Mouse (Mus musculus) midbrain, postnatal 0 days (tissue): ENCODE measurements around the gene Xbp1. TPM values are rescaled to one million over a fixed set of nuclear protein-coding genes. Genes with fewer than 3 reads are reported as not detected.
"Not testable (repeated sequence)": the region's sequence is repeated elsewhere in the genome, so short reads cannot be mapped to it uniquely, and the experiment has no call there.

Source experiments
- ATAC-seq: fragments of 200-750 bp; cut with Nextera tagmentation; 2 replicates; pipeline ENCODE4 v1.8.0; 2017; ENCODE audit warnings: moderate number of reproducible peaks, mild to moderate bottlenecking, moderate TSS enrichment, moderate library complexity; ENCODE audit not compliant: low FRiP score
- DNase-seq: peaks from one replicate; pipeline ENCODE4 v3.0.0-alpha.2; 2015; ENCODE audit warnings: low spot score
- H3K27ac ChIP-seq: fragments of 300-500 bp; sonication (generic); 2 replicates; pipeline ENCODE4 v1.5.1; 2014; ENCODE audit warnings: low read depth, mild to moderate bottlenecking, low read length, mixed read lengths
- H3K27me3 ChIP-seq: fragments of 300-500 bp; sonication (generic); 2 replicates; pipeline ENCODE4 v1.6.1; 2014; ENCODE audit warnings: low read length, control low read depth, mixed read lengths; ENCODE audit not compliant: insufficient read depth
- H3K36me3 ChIP-seq: fragments of 300-500 bp; sonication (generic); 2 replicates; pipeline ENCODE4 v1.6.1; 2014; ENCODE audit warnings: low read length, control low read depth, mixed read lengths; ENCODE audit not compliant: insufficient read depth
- H3K4me1 ChIP-seq: fragments of 300-500 bp; sonication (generic); 2 replicates; pipeline ENCODE4 v1.6.1; 2014; ENCODE audit warnings: mild to moderate bottlenecking, control low read depth, antibody characterized with exemption, low read length, mixed read lengths; ENCODE audit not compliant: insufficient read depth
- H3K4me2 ChIP-seq: fragments of 300-500 bp; sonication (generic); 2 replicates; pipeline ENCODE4 v1.6.1; 2014; ENCODE audit warnings: low read depth, mild to moderate bottlenecking, low read length, mixed read lengths; ENCODE audit not compliant: poor library complexity, severe bottlenecking
- H3K4me3 ChIP-seq: fragments of 300-500 bp; sonication (generic); 2 replicates; pipeline ENCODE4 v1.5.1; 2014; ENCODE audit warnings: low read depth, mild to moderate bottlenecking, low read length, moderate library complexity
- H3K9ac ChIP-seq: fragments of 300-500 bp; sonication (generic); replicated peaks from 2 replicates; pipeline ENCODE4 v1.6.1; 2014; ENCODE audit warnings: mild to moderate bottlenecking, low read length, moderate library complexity, mixed read lengths; ENCODE audit not compliant: poor library complexity, severe bottlenecking
- H3K9me3 ChIP-seq: fragments of 300-500 bp; sonication (generic); 2 replicates; pipeline ENCODE4 v1.6.1; 2016; ENCODE audit warnings: low read length, control low read depth
- CTCF ChIP-seq: IDR thresholded peaks from 2 replicates; pipeline ENCODE4 v1.5.1; 2016; ENCODE audit warnings: antibody characterized with exemption, mild to moderate bottlenecking
- WGBS: fragments of 180-500 bp; shearing (Covaris S2); extraction: QIAGEN DNeasy Blood & Tissue Kit; methylation state at CpG from one replicate; pipeline ENCODE4 v1.1.7; 2014; 5-methylcytosine and 5-hydroxymethylcytosine counted together
- polyA plus RNA-seq: library from polyadenylated mRNA; unstranded; fragments of >200 nt; fragmentation: Nextera tagmentation; extraction: Ambion mirVana; gene quantifications from 2 replicates; pipeline ENCODE4 v1.2.1, GENCODE M21; 2015
- total RNA-seq: library from RNA; depleted of rRNA; stranded (reverse); fragments of >200 nt; gene quantifications from 2 replicates; pipeline ENCODE4 v1.2.3, GENCODE M21; 2014

The Xbp1 gene
- total and polyA plus RNA-seq, 2 experiments from 2014 or later = 97.4 to 120 TPM

DNA sequence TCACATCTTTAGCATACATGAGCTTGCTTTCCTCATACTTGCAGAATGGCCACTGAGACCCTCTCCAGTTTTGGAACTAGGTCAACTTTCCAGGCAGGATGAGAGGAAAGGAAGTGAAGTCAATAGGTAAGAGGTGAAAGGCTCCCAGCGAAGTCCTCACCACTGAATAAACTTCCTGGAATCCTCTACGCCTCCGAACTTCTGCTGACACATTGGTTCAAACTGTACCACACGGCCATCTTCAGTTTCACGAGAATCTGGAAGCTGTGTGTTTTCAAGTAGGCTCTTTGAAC, 10.4 kb upstream of the Xbp1 start:
- no peak overlapping the region for H3K27ac ChIP-seq
- H3K9me3 ChIP-seq = no peaks in the 10 kb centered on the region
- no peaks in the 10 kb centered on the region for H3K4me1 ChIP-seq
- DNase-seq = no peak
- H3K4me3 ChIP-seq = no peak overlapping the region
- 85% methylated on average over 5 of the region's 5 CpGs for WGBS
- no peak overlapping the region for H3K4me2 ChIP-seq
- ATAC-seq = no peak
- no peaks in the 10 kb centered on the region for H3K27me3 ChIP-seq
- no peak overlapping the region for H3K9ac ChIP-seq
- TF ChIP-seq CTCF = no peak
- no peaks in the 10 kb centered on the region for H3K36me3 ChIP-seq

DNA sequence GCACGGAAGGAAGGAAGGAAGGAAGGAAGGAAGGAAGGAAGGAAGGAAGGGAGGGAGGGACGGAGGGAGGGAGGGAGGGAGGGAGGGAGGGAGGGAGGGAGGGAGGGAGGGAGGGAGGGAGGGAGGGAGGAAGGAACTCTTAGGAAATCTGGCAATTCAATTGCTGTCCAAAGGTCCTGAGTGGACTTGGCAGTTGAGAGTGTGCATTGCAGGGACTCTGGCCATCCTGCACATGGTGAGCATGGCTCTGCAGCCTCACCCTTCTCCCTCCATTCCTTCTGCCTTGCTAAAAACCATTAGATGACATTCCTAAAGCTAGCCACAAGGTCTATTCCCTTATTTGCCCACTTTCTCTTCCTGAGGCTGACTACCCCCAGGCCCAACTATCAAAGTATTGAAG, 9.8 kb upstream of the Xbp1 start:
- not testable (repeated sequence) for H3K4me3 ChIP-seq, H3K4me2 ChIP-seq, H3K27ac ChIP-seq, H3K36me3 ChIP-seq, H3K27me3 ChIP-seq, H3K9ac ChIP-seq, ATAC-seq, DNase-seq, H3K4me1 ChIP-seq, H3K9me3 ChIP-seq
- no CpG with 5 or more reads among the region's 2 CpGs for WGBS

DNA sequence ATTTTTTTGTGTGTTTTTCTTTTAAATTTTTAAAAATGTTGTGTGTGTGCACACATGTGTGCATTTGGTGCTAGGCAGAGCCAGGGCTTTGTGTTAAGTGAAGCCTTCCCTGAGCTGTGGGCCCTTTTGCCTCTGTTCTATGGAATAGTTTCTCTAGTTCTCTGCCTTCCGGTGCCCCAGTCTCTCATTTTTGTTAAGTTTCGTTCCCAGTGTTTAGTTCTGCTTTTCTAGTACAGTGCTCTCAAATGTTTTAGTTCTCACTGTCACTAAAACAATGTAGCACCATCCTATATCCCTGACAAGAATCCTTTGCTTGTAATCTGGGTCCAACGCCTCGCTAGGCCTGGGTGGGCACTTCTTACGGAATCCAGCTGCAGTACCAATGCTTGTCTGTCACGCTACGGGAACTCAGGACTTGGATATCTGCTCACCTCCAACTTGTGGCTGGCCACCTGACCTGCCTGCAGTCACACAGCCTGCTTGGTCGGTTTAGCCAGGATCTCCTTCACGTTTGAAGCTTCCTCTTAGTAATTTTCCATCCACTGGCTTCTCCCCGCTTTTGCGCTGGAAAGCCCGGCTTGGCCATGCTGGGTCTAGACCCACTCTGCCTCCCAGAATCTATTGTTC, 8.2 kb upstream of the Xbp1 start:
- Histone ChIP-seq H3K9me3 (no peaks in the 10 kb centered on the region), H3K4me3 (no peak overlapping the region), H3K27me3 (no peaks in the 10 kb centered on the region), H3K4me2 (no peak overlapping the region), H3K27ac (no peak overlapping the region), H3K36me3 (no peaks in the 10 kb centered on the region), H3K4me1 (no peaks in the 10 kb centered on the region), H3K9ac (no peak overlapping the region)
- ATAC-seq = no peak
- no peak for DNase-seq
- no peak for TF ChIP-seq CTCF
- 82% methylated on average over 12 of the region's 12 CpGs for WGBS

DNA sequence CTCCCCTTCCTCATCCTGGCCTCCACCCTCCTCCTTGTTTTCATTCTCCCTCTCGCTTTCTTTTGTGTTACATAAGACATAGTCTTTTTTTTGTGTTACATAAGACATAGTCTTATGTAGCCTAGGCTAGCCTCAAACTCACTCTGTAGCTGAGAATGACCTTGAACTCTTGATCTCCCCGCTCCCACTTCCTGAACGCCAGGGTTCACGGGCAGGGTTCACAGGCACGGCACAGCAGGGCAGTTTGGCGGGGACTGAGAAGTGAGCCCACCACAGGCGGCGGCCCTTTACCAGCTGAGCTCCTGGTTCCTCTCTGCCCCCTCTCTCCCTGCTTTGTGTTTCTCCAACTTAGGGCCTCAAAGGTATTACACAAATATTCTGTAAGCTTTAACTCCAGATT, 7.5 kb upstream of the Xbp1 start:
- no peak for TF ChIP-seq CTCF
- Histone ChIP-seq H3K4me1 (no peaks in the 10 kb centered on the region), H3K9me3 (no peaks in the 10 kb centered on the region), H3K4me2 (no peak overlapping the region), H3K27ac (no peak overlapping the region), H3K9ac (no peak overlapping the region), H3K36me3 (no peaks in the 10 kb centered on the region), H3K4me3 (no peak overlapping the region), H3K27me3 (no peaks in the 10 kb centered on the region)
- WGBS = 91% methylated on average over 8 of the region's 8 CpGs
- ATAC-seq (no peak), DNase-seq (no peak)

DNA sequence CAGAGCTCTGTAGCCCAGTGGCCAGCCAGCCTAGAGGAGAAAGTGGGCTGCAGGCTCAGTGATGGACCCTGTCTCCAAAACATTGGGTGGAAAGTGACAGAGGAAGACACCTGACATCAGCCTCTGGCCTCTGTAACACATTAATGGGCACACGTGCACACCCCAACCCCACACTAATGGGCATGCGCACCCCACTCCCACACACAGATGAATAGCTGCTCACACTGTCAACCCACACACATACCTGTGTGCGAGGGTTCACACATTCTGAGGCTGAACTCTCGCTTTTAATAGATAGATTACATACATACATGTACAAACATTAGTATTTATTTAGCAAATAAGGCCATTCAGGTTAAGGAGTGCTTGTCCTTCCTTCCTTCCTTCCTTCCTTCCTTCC, 6.4 kb upstream of the Xbp1 start:
- DNase-seq (no peak), ATAC-seq (no peak)
- no peak overlapping the region for H3K4me2 ChIP-seq
- no peaks in the 10 kb centered on the region for H3K4me1 ChIP-seq
- no peak overlapping the region for H3K4me3 ChIP-seq
- no peak overlapping the region for H3K27ac ChIP-seq
- no peak for TF ChIP-seq CTCF
- no peak overlapping the region for H3K9ac ChIP-seq
- 95% methylated on average over 4 of the region's 4 CpGs for WGBS
- H3K36me3 ChIP-seq = no peaks in the 10 kb centered on the region
- no peaks in the 10 kb centered on the region for H3K9me3 ChIP-seq
- H3K27me3 ChIP-seq = no peaks in the 10 kb centered on the region

DNA sequence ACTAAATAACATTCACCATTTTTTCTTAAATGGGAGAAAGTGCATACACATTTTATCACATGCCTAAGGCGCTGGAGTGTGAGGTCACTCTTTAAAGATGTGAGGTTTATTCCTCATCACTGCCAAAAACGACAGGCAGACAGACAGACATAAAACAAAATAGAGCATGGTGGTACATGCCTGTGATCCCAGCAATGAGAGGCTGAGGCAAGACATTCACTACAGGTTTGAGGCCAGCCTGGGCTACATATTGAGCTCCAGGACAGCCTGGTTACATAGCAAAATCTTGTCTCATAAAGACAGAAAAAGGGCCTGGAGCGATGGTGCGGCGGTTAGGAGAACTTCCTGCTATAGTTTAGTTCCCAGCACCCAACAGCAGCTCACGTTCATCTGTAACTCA, 5.3 kb upstream of the Xbp1 start:
- WGBS = 86% methylated on average over 6 of the region's 6 CpGs
- Histone ChIP-seq H3K36me3 (no peaks in the 10 kb centered on the region), H3K4me3 (no peak overlapping the region), H3K4me2 (no peak overlapping the region), H3K27ac (no peak overlapping the region), H3K9ac (no peak overlapping the region), H3K4me1 (no peaks in the 10 kb centered on the region), H3K9me3 (no peaks in the 10 kb centered on the region), H3K27me3 (no peaks in the 10 kb centered on the region)
- TF ChIP-seq CTCF = no peak
- no peak for ATAC-seq
- DNase-seq = no peak
